ENCODE assay signal across 9 mouse cellular contexts in the genomic region with DNA sequence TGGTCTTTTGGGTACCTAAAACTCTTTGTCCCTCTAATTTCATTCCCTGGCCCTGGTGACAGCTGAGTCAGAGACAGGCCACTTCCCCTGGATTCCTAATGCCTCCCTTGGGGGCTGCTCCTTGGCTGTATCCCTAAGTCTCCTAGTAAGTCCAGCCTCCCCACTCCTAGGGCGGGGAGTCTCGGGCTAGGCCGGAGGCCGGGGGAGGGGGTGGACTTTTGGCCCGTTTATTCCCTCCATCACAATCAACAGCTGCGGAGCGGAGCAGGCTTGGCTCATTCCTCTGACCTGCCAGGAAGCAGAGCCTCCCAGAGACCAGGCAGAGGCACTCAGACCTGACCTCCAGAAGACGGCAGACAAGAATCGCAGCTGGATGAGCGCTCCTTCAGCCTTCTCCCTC. TPM values are rescaled to one million over a fixed set of nuclear protein-coding genes. Genes with fewer than 3 reads are reported as not detected.
DNase-seq lines count a peak whose midpoint lies in the region; ATAC-seq and TF ChIP-seq lines count a peak whose summit lies in the region.
"Had no signal": no experiment of that assay in that cellular context is flagged by ENCODE, and none has a peak within 500 bp of the region (broad histone marks: within the 10 kb centered on the region; RNA-seq: fewer than 3 reads in every experiment).

No protein-coding gene starts in this region.

- H3K9me3 ChIP-seq in heart, postnatal 0 days (replicated peaks; ENCODE audit: control insufficient read depth, low read length), result no peaks in the 10 kb centered on the region
- H3K9me3 ChIP-seq in midbrain, embryonic 11.5 days (ENCODE audit: control insufficient read depth, low read length), result no peaks in the 10 kb centered on the region
- H3K9me3 ChIP-seq: midbrain, embryonic 12.5 days had no signal

- H3K27ac ChIP-seq in heart, postnatal 0 days (ENCODE audit: low read depth), result peak overlapping the region; percentile 85
- no peak overlapping the region for H3K27ac ChIP-seq in midbrain, embryonic 11.5 days (ENCODE audit: low read depth, low read length)
- H3K27ac ChIP-seq: midbrain, embryonic 12.5 days had no signal

- intact Hi-C loops in left cerebral cortex, postnatal 4 days (cut with DNase I), result no loop called here

- H3K27me3 ChIP-seq in heart, postnatal 0 days (ENCODE audit: control insufficient read depth, insufficient read depth, low read length), result no peaks in the 10 kb centered on the region
- no peaks in the 10 kb centered on the region for H3K27me3 ChIP-seq in midbrain, embryonic 11.5 days (ENCODE audit: control insufficient read depth, insufficient read depth, low read length)
- H3K27me3 ChIP-seq: midbrain, embryonic 12.5 days had no signal

- peak; percentile 54 for ATAC-seq in heart, postnatal 0 days (ENCODE audit: insufficient read depth, low read depth)
- ATAC-seq in megakaryocyte-erythroid progenitor cell, adult 5-6 weeks (replicated peaks; ENCODE audit: low FRiP score, low TSS enrichment, poor library complexity, severe bottlenecking), result no peak
- no peak for ATAC-seq in midbrain, embryonic 11.5 days (ENCODE audit: low FRiP score)

- no peak for TF ChIP-seq CTCF in heart, postnatal 0 days (IDR thresholded peaks at IDR 0.05; ENCODE audit: low read depth)

- peaks cover 34% of the 10 kb centered on the region for H3K36me3 ChIP-seq in heart, postnatal 0 days (replicated peaks; ENCODE audit: control insufficient read depth, insufficient read depth, low read length)
- H3K36me3 ChIP-seq in midbrain, embryonic 11.5 days (ENCODE audit: control insufficient read depth, insufficient read depth, low read length), result peaks cover 18% of the 10 kb centered on the region

- DNase-seq in ovary, postnatal 14 days (ENCODE audit: low spot score), result peak; percentile 49
- no peak for DNase-seq in ovary, postnatal 10 days (ENCODE audit: low spot score)
- DNase-seq in heart, postnatal 0 days (ENCODE audit: low spot score), result peak; percentile 65
- DNase-seq in kidney, postnatal 4 days, result peak; percentile 85 to 90
- DNase-seq in urinary bladder, postnatal 36 days (ENCODE audit: low spot score in 2 of 2), result peak; percentile 18 to 71
- DNase-seq in left cerebral cortex, postnatal 4 days, result no peak
- DNase-seq in midbrain, embryonic 11.5 days (ENCODE audit: low spot score, missing footprints), result no peak

- WGBS in heart, postnatal 0 days, result 43% methylated on average over 10 of the region's 10 CpGs
- WGBS in midbrain, embryonic 11.5 days, result 73% methylated on average over 10 of the region's 10 CpGs

- H3K9ac ChIP-seq in heart, postnatal 0 days (replicated peaks; ENCODE audit: low read depth, low read length), result no peak overlapping the region
- H3K9ac ChIP-seq in midbrain, embryonic 11.5 days (ENCODE audit: low read length), result no peak overlapping the region
- H3K9ac ChIP-seq: midbrain, embryonic 12.5 days had no signal

- H3K4me3 ChIP-seq in heart, postnatal 0 days (ENCODE audit: low read depth, low read length), result no peak overlapping the region
- H3K4me3 ChIP-seq in midbrain, embryonic 11.5 days (ENCODE audit: low read depth, low read length), result no peak overlapping the region
- H3K4me3 ChIP-seq: midbrain, embryonic 12.5 days had no signal

- 0 out of 2 replicates have a peak, but pooled peaks have one; percentile 20 for TF ChIP-seq EP300 in heart, postnatal 0 days (IDR thresholded peaks at IDR 0.05; ENCODE audit: low read depth)

- peaks cover 22% of the 10 kb centered on the region; the same call in 1 of the 2 replicates for H3K4me1 ChIP-seq in heart, postnatal 0 days (ENCODE audit: control insufficient read depth, insufficient read depth)
- peaks cover 5% of the 10 kb centered on the region for H3K4me1 ChIP-seq in midbrain, embryonic 11.5 days (ENCODE audit: control insufficient read depth, insufficient read depth, low read length)

- peak overlapping the region; percentile 34 for H3K4me2 ChIP-seq in heart, postnatal 0 days (ENCODE audit: low read depth, low read length)
- no peak overlapping the region for H3K4me2 ChIP-seq in midbrain, embryonic 11.5 days
- H3K4me2 ChIP-seq: midbrain, embryonic 12.5 days had no signal

RNA-seq across cellular contexts. Expression of a gene that starts 1.2 kb away (rescaled TPM):
- 10.2 and 19.3 TPM in 2 replicates for total RNA-seq in heart, postnatal 0 days (2014; rRNA removed; ENCODE audit: low replicate concordance)
- 7.9 and 9.1 TPM in 2 replicates for polyA plus RNA-seq in heart, postnatal 0 days (2015; fragmentation: Nextera tagmentation; extraction: Ambion mirVana)
- total RNA-seq in left cerebral cortex, postnatal 4 days (2021), result under 1 TPM; 0.46 to 0.54 TPM
- 0.13 TPM in 1 of 2 replicates, not detected in the other for total RNA-seq in megakaryocyte-erythroid progenitor cell, adult 5-6 weeks (2014; fragmentation: Nextera tagmentation)
- total RNA-seq in megakaryocyte-erythroid progenitor cell, adult 5-6 weeks (2017), result not detected in 2 replicates
- polyA plus RNA-seq in midbrain, embryonic 11.5 days (2014; fragmentation: Nextera tagmentation; extraction: Ambion mirVana), result 0.22 and 0.26 TPM in 2 replicates

RNA-seq across cellular contexts. Expression of a gene that starts 14.5 kb away (rescaled TPM):
- 143 and 175 TPM in 2 replicates for total RNA-seq in heart, postnatal 0 days (2014; rRNA removed; ENCODE audit: low replicate concordance)
- 245 and 249 TPM in 2 replicates for polyA plus RNA-seq in heart, postnatal 0 days (2015; fragmentation: Nextera tagmentation; extraction: Ambion mirVana)
- 100 to 1,000 TPM; 193 to 195 TPM for total RNA-seq in left cerebral cortex, postnatal 4 days (2021)
- 160 and 187 TPM in 2 replicates for total RNA-seq in megakaryocyte-erythroid progenitor cell, adult 5-6 weeks (2014; fragmentation: Nextera tagmentation)
- total RNA-seq in megakaryocyte-erythroid progenitor cell, adult 5-6 weeks (2017), result 61.1 and 71.8 TPM in 2 replicates
- polyA plus RNA-seq in midbrain, embryonic 11.5 days (2014; fragmentation: Nextera tagmentation; extraction: Ambion mirVana), result 320 and 332 TPM in 2 replicates

RNA-seq across cellular contexts. Expression of a gene that starts 19.2 kb away (rescaled TPM):
- total RNA-seq in heart, postnatal 0 days (2014; rRNA removed; ENCODE audit: low replicate concordance), result 37.1 and 60.3 TPM in 2 replicates
- polyA plus RNA-seq in heart, postnatal 0 days (2015; fragmentation: Nextera tagmentation; extraction: Ambion mirVana), result 21.7 and 24.5 TPM in 2 replicates
- total RNA-seq in left cerebral cortex, postnatal 4 days (2021), result 10 to 100 TPM; 46.7 to 52.1 TPM
- total RNA-seq in megakaryocyte-erythroid progenitor cell, adult 5-6 weeks (2014; fragmentation: Nextera tagmentation), result 19.8 and 22.1 TPM in 2 replicates
- 19.0 and 22.1 TPM in 2 replicates for total RNA-seq in megakaryocyte-erythroid progenitor cell, adult 5-6 weeks (2017)
- 21.4 and 23.1 TPM in 2 replicates for polyA plus RNA-seq in midbrain, embryonic 11.5 days (2014; fragmentation: Nextera tagmentation; extraction: Ambion mirVana)

RNA-seq across cellular contexts. Expression of a gene that starts 20.2 kb away (rescaled TPM):
- 39.7 and 45.6 TPM in 2 replicates for total RNA-seq in heart, postnatal 0 days (2014; rRNA removed; ENCODE audit: low replicate concordance)
- 77.0 and 78.0 TPM in 2 replicates for polyA plus RNA-seq in heart, postnatal 0 days (2015; fragmentation: Nextera tagmentation; extraction: Ambion mirVana)
- 10 to 100 TPM; 90.8 to 93.9 TPM for total RNA-seq in left cerebral cortex, postnatal 4 days (2021)
- total RNA-seq in megakaryocyte-erythroid progenitor cell, adult 5-6 weeks (2014; fragmentation: Nextera tagmentation), result 67.3 and 75.0 TPM in 2 replicates
- total RNA-seq in megakaryocyte-erythroid progenitor cell, adult 5-6 weeks (2017), result 18.8 and 21.6 TPM in 2 replicates
- polyA plus RNA-seq in midbrain, embryonic 11.5 days (2014; fragmentation: Nextera tagmentation; extraction: Ambion mirVana), result 91.1 and 92.1 TPM in 2 replicates

RNA-seq across cellular contexts. Expression of a gene that starts 58.6 kb away (rescaled TPM):
- total RNA-seq in heart, postnatal 0 days (2014; rRNA removed; ENCODE audit: low replicate concordance), result not detected in 2 replicates
- polyA plus RNA-seq in heart, postnatal 0 days (2015; fragmentation: Nextera tagmentation; extraction: Ambion mirVana), result 0.05 TPM in 1 of 2 replicates, not detected in the other
- 10 to 100 TPM; 48.5 to 78.9 TPM for total RNA-seq in left cerebral cortex, postnatal 4 days (2021)
- total RNA-seq in megakaryocyte-erythroid progenitor cell, adult 5-6 weeks (2014; fragmentation: Nextera tagmentation), result not detected in 2 replicates
- total RNA-seq in megakaryocyte-erythroid progenitor cell, adult 5-6 weeks (2017), result 0.27 and 0.47 TPM in 2 replicates
- 0.40 and 0.59 TPM in 2 replicates for polyA plus RNA-seq in midbrain, embryonic 11.5 days (2014; fragmentation: Nextera tagmentation; extraction: Ambion mirVana)

Comparison
In these comparisons a context has a peak if more than half of its experiments do, and no peak if none do; other contexts are left out.
1. DNase-seq: peak in ovary, postnatal 14 days (single experiment), heart, postnatal 0 days (single experiment), kidney, postnatal 4 days (2 of 2) and urinary bladder, postnatal 36 days (2 of 2); none in ovary, postnatal 10 days (single experiment), left cerebral cortex, postnatal 4 days (single experiment) and midbrain, embryonic 11.5 days (single experiment).